Mouse (Mus musculus) embryonic facial prominence, embryonic 13.5 days (tissue): ENCODE measurements at regions not wholly inside any gene's neighbourhood (a gene's known extent, or its start where the extent isn't known, plus 50 kb on each side); places are given as distances from the start of the nearest gene placed in this dataset.

Experiments used
- ATAC-seq: fragments of 200-750 bp; cut with Nextera tagmentation; 2 replicates; pipeline ENCODE4 v1.8.0; 2017; ENCODE audit warnings: low read depth; ENCODE audit not compliant: insufficient number of reproducible peaks, insufficient read depth, low FRiP score, low TSS enrichment
- H3K27ac ChIP-seq: fragments of 300-500 bp; sonication (generic); 2 replicates; pipeline ENCODE4 v1.5.1; 2015; ENCODE audit warnings: moderate library complexity, mild to moderate bottlenecking, inconsistent platforms
- H3K27me3 ChIP-seq: fragments of 300-500 bp; sonication (generic); 2 replicates; pipeline ENCODE4 v1.6.1; 2015; ENCODE audit warnings: mild to moderate bottlenecking, inconsistent platforms
- H3K36me3 ChIP-seq: fragments of 300-500 bp; sonication (generic); 2 replicates; pipeline ENCODE4 v1.6.1; 2015; ENCODE audit warnings: mild to moderate bottlenecking, inconsistent platforms
- H3K4me1 ChIP-seq: fragments of 300-500 bp; sonication (generic); 2 replicates; pipeline ENCODE4 v1.6.1; 2015; ENCODE audit warnings: inconsistent platforms
- H3K4me2 ChIP-seq: fragments of 300-500 bp; sonication (generic); 2 replicates; pipeline ENCODE4 v1.6.1; 2015; ENCODE audit warnings: moderate library complexity, mild to moderate bottlenecking, inconsistent platforms
- H3K4me3 ChIP-seq: fragments of 300-500 bp; sonication (generic); 2 replicates; pipeline ENCODE4 v1.5.1; 2015; ENCODE audit warnings: mild to moderate bottlenecking, inconsistent platforms
- H3K9ac ChIP-seq: fragments of 300-500 bp; sonication (generic); 2 replicates; pipeline ENCODE4 v1.6.1; 2015; ENCODE audit warnings: mild to moderate bottlenecking, inconsistent platforms
- H3K9me3 ChIP-seq: fragments of 300-500 bp; sonication (generic); 2 replicates; pipeline ENCODE4 v1.6.1; 2016; ENCODE audit warnings: inconsistent platforms
- WGBS: fragments of 180-500 bp; shearing (Covaris S2); methylation state at CpG from one replicate; pipeline ENCODE4 v1.1.7; 2015; ENCODE audit warnings: mixed read lengths; 5-methylcytosine and 5-hydroxymethylcytosine counted together

DNA sequence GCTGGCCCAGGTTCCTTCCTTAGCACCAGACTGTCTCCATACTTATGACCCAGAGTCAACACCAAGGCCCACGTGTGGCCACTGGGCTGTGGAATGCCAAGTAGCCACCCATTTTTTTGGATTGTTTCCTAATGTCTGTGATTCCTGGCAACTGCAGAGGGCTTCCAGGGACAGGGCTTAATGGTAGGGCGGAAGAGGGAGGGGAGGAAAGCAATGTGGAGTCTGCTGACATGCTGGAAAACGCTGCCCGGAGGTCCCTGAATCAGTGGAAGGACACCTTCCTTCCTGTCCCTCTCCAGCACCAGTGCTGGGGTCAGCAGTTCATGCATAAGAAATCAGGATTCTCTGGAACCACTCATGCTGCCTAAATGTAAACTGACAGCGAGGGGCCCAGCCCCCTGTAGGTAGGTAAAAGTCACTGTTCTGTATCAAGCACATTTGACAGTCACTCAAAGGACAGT is 90.8 kb downstream of the Iyd start:
- Histone ChIP-seq H3K36me3 (no peaks in the 10 kb centered on the region), H3K27ac (no peak overlapping the region), H3K4me1 (peaks cover 8% of the 10 kb centered on the region), H3K9me3 (no peaks in the 10 kb centered on the region; the same call in 1 of the 2 replicates), H3K4me3 (no peak overlapping the region), H3K4me2 (no peak overlapping the region), H3K27me3 (no peaks in the 10 kb centered on the region), H3K9ac (no peak overlapping the region)
- 25% methylated on average over 5 of the region's 5 CpGs for whole genome bisulfite sequencing
- ATAC-seq: no peak

DNA sequence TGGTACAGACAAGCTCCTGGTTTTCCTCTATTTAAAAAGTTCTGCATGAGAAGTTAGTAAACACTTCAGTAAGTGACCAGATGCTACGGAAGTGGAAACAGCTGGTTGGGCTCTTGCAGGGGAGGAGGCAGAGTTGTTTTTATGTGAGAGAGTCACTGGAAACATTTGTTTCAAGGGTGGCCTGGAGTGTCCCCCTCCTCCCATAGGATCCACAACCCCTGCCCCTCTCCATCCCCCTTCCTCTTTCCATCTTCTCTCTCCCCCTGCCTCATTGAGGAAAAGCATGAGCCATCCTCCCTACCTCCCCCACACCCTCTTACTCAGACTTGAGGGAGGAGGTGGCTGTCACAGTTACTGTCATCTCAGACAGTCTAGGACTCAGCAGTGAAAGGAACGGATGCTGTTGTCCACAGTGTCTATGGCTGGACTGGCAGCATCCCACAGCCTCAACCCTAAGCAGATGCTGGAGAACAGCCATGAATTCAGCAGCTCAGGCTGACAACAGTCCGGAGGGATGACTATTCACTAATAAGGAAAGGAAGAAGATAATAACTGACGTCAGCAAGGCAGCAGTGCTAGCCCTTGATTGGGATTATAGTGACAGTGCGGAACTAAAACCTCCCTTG is 93.9 kb downstream of the Iyd start:
- Histone ChIP-seq H3K27me3 (no peaks in the 10 kb centered on the region), H3K4me2 (no peak overlapping the region), H3K4me3 (no peak overlapping the region), H3K36me3 (no peaks in the 10 kb centered on the region), H3K4me1 (peaks cover 8% of the 10 kb centered on the region), H3K27ac (peak overlapping the region; percentile 28; the same call in 1 of the 2 replicates), H3K9me3 (no peaks in the 10 kb centered on the region), H3K9ac (no peak overlapping the region)
- no peak for ATAC-seq
- WGBS: 39% methylated on average over 5 of the region's 5 CpGs

DNA sequence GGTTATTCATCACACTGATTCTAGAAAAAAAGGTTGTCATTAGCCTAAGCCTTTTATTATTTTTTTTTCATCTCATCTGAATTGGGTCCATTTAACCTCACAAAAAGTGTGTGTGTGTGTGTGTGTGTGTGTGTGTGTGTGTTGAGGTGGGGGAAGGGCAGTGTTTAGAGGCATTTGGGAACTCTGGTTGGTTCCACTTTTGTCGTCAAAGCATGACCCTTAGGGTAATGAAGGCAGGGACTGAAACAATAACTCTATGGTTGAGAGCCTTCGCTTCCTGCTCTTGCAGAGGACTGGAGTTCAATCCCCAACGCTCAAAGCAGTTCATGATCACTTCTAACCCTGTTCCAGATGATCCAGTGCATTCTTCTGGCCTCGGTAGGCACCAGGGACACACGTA is 96.1 kb upstream of the Plekhg1 start:
- Histone ChIP-seq H3K27ac (no peak overlapping the region), H3K4me1 (peaks cover 10% of the 10 kb centered on the region; the same call in 1 of the 2 replicates), H3K36me3 (no peaks in the 10 kb centered on the region), H3K4me2 (no peak overlapping the region), H3K9ac (no peak overlapping the region), H3K27me3 (no peaks in the 10 kb centered on the region), H3K4me3 (no peak overlapping the region), H3K9me3 (no peaks in the 10 kb centered on the region)
- WGBS: 55% methylated on average over 5 of the region's 5 CpGs
- ATAC-seq: no peak

DNA sequence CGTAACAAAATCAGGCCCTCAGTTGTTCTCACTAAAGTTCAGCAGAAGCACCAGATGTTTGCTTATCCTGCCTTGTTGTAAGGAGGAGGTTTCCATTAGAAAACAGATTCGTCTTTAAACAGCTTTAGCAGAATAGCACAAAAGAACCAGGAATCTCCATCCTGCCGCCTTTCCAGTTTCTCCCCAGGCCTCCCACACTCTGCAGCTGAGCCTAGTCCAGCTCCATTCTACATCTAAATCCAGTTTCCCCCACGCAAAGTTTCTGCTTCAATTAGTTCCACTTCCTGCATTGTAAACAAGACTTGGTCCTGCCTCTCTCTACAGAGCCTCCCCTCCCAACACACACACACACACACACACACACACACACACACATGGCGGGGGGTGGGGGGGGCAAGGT is 95.1 kb upstream of the Plekhg1 start:
- H3K4me3 ChIP-seq: no peak overlapping the region
- H3K27ac ChIP-seq: no peak overlapping the region
- H3K27me3 ChIP-seq: no peaks in the 10 kb centered on the region
- no peak; the same call in 1 of the 2 replicates for ATAC-seq
- H3K9ac ChIP-seq: no peak overlapping the region
- no peaks in the 10 kb centered on the region for H3K9me3 ChIP-seq
- WGBS: 44% methylated on average over 5 of the region's 5 CpGs
- no peak overlapping the region for H3K4me2 ChIP-seq
- H3K4me1 ChIP-seq: peaks cover 10% of the 10 kb centered on the region; the same call in 1 of the 2 replicates
- no peaks in the 10 kb centered on the region for H3K36me3 ChIP-seq

DNA sequence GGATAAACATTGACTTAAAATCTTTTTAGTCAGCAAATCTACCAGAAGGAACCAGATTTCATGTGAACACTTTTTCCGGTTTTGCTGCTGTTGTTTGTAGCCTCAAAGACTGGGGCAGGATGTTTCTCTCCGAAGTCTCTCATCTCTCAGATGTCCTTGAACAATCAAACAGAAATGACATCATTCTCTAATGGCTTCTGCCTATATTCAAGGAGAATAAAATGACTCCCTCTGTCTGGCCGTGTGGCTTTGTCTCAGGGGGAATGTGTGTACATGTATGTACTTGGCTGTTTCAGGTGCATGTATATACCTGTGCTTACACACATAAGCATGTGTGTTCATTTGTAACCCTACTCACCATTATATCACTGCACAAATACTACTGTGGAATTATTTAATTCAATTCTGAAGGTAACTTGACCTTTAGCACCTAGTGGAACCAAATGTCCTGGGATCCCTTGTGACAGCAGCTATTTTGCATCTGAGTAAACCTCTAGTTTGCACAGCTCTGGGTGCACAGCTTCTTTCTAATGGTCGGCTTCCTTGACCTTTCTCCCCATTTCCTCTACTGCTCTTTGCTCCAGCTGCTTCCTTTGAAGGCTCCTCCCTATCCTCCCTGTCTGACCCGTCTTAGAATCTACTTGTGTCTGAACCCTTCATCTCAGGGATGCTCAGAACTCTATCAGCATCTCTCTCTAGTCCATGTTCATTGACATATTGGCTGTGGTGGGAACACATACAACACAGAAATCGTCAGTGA is 93.8 kb upstream of the Plekhg1 start:
- Histone ChIP-seq H3K27ac (no peak overlapping the region), H3K4me2 (no peak overlapping the region), H3K36me3 (no peaks in the 10 kb centered on the region), H3K9ac (no peak overlapping the region), H3K4me3 (no peak overlapping the region), H3K27me3 (no peaks in the 10 kb centered on the region), H3K4me1 (peaks cover 15% of the 10 kb centered on the region; the same call in 1 of the 2 replicates), H3K9me3 (no peaks in the 10 kb centered on the region)
- WGBS: 64% methylated on average over 6 of the region's 6 CpGs
- ATAC-seq: no peak

- Histone ChIP-seq H3K4me2 (no peak overlapping the region), H3K36me3 (no peaks in the 10 kb centered on the region), H3K4me3 (no peak overlapping the region), H3K27me3 (no peaks in the 10 kb centered on the region), H3K9me3 (no peaks in the 10 kb centered on the region), H3K27ac (no peak overlapping the region), H3K9ac (no peak overlapping the region), H3K4me1 (peaks cover 15% of the 10 kb centered on the region; the same call in 1 of the 2 replicates)
- 79% methylated on average over 7 of the region's 7 CpGs for WGBS
- no peak for ATAC-seq
These were observed 92.1 kb upstream of the Plekhg1 start for GRCm38 (mm10) chr10:3647811-3648731.

GRCm38 (mm10) chr10:3649983-3650382 is 90.2 kb upstream of the Plekhg1 start:
- Histone ChIP-seq H3K4me2 (no peak overlapping the region), H3K36me3 (no peaks in the 10 kb centered on the region), H3K9ac (no peak overlapping the region), H3K27me3 (no peaks in the 10 kb centered on the region), H3K4me3 (no peak overlapping the region), H3K9me3 (no peaks in the 10 kb centered on the region), H3K27ac (no peak overlapping the region), H3K4me1 (peaks cover 11% of the 10 kb centered on the region; the same call in 1 of the 2 replicates)
- 26% methylated on average over 1 of the region's 1 CpGs for WGBS
- ATAC-seq: no peak

- H3K4me3 ChIP-seq: no peak overlapping the region
- H3K27ac ChIP-seq: no peak overlapping the region
- H3K4me2 ChIP-seq: no peak overlapping the region
- peaks cover 6% of the 10 kb centered on the region; the same call in 1 of the 2 replicates for H3K4me1 ChIP-seq
- no peak overlapping the region for H3K9ac ChIP-seq
- no peak for ATAC-seq
- 55% methylated on average over 6 of the region's 6 CpGs for WGBS
- no peaks in the 10 kb centered on the region for H3K27me3 ChIP-seq
- no peaks in the 10 kb centered on the region for H3K9me3 ChIP-seq
- H3K36me3 ChIP-seq: no peaks in the 10 kb centered on the region
These were observed 89.6 kb upstream of the Plekhg1 start for GRCm38 (mm10) chr10:3650561-3650960.

DNA sequence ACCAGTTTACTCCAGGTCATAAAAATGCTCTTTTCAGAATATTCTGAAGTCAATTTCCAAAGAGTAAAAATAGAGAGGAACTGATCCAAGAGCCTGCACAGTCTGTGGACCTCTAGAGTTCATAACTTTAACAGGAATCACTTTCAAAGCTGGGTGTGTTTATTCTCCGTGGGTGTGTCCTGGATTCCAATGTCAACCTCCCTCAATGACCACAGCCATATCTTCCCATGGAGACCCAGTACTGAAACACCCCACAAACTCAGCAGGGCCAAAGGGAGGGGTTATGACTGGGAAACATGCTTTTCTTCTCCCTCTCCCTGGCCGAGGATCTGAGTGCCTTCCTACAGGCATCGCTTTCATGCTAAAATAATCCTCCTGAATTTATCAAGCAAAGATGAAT is 87.6 kb upstream of the Plekhg1 start:
- no peak overlapping the region for H3K4me2 ChIP-seq
- peaks cover 6% of the 10 kb centered on the region; the same call in 1 of the 2 replicates for H3K4me1 ChIP-seq
- H3K4me3 ChIP-seq: no peak overlapping the region
- H3K27ac ChIP-seq: no peak overlapping the region
- H3K9ac ChIP-seq: no peak overlapping the region
- ATAC-seq: no peak
- no peaks in the 10 kb centered on the region for H3K36me3 ChIP-seq
- no peaks in the 10 kb centered on the region for H3K9me3 ChIP-seq
- no peaks in the 10 kb centered on the region for H3K27me3 ChIP-seq
- WGBS: 82% methylated on average over 3 of the region's 3 CpGs

GRCm38 (mm10) chr10:3656081-3656480 is 84.1 kb upstream of the Plekhg1 start:
- no peak overlapping the region for H3K4me3 ChIP-seq

GRCm38 (mm10) chr10:3662156-3662555 is 78.0 kb upstream of the Plekhg1 start:
- WGBS: 91% methylated on average over 2 of the region's 2 CpGs
- no peak overlapping the region for H3K4me3 ChIP-seq
- no peak overlapping the region for H3K4me2 ChIP-seq
- H3K4me1 ChIP-seq: no peaks in the 10 kb centered on the region
- H3K36me3 ChIP-seq: no peaks in the 10 kb centered on the region
- no peak overlapping the region for H3K27ac ChIP-seq
- H3K27me3 ChIP-seq: no peaks in the 10 kb centered on the region
- no peak overlapping the region for H3K9ac ChIP-seq
- no peak for ATAC-seq
- no peaks in the 10 kb centered on the region for H3K9me3 ChIP-seq

More at GRCm38 (mm10) chr10:3656081-3656480, 84.1 kb upstream of the Plekhg1 start:
- Histone ChIP-seq H3K36me3 (no peaks in the 10 kb centered on the region), H3K9me3 (no peaks in the 10 kb centered on the region), H3K4me1 (no peaks in the 10 kb centered on the region), H3K27me3 (no peaks in the 10 kb centered on the region), H3K27ac (no peak overlapping the region), H3K9ac (no peak overlapping the region), H3K4me2 (no peak overlapping the region)
- no peak for ATAC-seq
- 87% methylated on average over 3 of the region's 3 CpGs for WGBS
